Mouse (Mus musculus) urinary bladder, postnatal 25 days (tissue): Measurements from ENCODE around the gene Anpep.
A peak's percentile ranks its signal among the peaks of the same experiment; 100 is the strongest.
"Not testable (repeated sequence)": the region's sequence is repeated elsewhere in the genome, so short reads cannot be mapped to it uniquely, and the experiment has no call there.

ENCODE experiments used
- DNase-seq: peaks from one replicate; pipeline ENCODE4 v3.0.0; 2022; ENCODE audit warnings: low spot score

The Anpep gene

DNA sequence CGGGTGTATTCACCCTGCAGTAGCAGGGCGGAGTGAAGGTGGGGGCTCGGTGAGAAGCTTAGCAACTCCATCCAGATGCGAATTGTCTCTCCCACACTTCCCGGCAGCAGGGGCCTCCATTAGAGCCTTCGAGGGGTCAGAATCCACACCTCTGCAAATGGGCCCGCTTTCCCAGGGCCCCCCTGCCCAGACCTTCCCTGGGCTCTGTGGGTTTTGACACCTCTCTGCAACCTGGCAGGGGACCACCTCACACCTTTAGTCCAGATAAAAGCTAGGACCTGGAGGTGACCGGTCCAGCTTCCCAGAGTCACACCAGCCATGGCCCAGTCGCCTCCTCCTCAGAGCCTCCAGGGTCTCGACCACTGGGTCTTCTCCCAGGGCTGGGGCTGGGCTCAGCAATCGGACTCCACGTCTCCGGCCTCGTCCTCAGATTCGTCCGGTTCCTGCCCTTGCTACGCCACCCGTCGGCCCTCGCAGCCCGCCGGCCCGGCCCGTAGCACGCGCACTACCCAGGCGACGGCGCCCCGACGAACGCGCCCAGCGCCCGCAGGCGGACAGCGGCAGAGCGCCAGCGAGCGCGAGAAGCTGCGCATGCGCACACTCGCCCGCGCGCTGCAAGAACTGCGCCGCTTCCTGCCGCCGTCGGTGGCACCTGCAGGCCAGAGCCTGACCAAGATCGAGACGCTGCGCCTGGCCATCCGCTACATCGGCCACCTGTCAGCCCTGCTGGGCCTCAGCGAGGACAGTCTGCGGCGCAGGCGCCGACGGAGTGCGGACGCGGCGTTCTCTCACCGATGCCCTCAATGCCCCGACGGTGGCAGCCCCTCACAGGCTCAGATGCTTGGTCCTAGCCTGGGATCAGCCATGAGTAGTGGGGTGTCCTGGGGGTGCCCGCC lies 50.0 kb downstream of the Anpep start, which contains the start of gene Mesp2:
Mesp2 (plus strand) TSS at position 117 of the 896 bp plus-strand sequence.
- peak; percentile 73 for DNase-seq

DNA sequence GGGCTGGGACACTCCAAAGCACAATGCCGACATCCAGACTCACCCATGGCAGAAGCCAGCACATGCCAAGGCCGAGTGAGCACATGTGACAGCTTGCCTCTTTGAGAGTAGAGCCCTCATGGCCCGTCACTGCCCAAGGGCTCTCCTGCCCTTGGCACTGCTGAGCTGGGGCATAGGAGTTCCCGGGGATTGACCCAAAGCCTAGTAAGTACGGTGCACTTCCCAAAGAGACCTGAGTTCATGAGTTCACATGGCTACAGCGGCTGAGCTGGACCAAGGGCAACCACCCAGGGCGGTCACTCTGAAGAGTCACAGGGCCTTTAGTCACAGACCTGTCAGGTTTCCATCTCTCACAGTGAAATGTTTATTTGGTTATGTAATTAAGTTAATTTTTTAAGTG lies 52.3 kb downstream of the Anpep start:
- no peak for DNase-seq

DNA sequence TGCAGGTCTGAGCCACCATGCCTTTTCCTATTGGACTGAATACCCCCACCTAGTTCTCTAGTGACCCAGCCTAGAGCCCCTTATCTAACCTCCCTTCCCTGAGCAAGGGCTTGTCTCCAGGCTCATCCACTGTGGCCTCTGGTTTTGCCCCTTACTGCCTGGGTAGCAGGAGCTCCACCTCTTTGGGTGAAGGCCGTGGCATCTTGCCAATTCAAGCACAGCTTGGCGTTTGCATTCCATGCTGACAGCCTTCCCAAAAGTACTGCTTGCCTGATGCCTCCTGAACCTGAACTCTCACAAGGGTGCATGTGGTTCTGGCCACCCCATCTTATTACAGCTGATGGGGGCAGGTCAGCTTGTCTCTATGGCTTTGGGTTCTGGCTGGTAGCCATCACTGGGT lies 57.0 kb downstream of the Anpep start:
- DNase-seq: no peak

DNA sequence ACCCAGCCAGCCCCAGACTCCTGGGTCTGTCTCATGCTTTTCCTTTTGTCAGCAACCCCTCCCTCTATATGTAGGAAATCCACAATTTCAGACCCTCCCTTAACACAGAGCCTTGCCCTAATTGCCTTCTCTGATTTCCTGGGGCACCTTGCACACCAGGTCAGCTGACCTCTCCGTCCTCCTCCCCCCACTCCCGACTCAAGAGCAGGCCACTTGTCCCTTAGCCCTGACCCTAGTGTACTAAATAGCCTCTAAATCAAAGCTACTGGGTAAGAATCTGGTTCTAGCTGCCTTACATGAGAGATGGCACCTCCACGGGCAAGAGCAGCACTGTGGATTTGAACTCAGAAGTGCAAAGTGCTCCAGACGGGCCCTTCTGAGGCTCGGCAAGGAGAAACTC lies 58.8 kb downstream of the Anpep start:
- no peak for DNase-seq

- DNase-seq: no peak
Observed at GRCm38 (mm10) chr7:79801391-79801790, 59.5 kb downstream of the Anpep start.

GRCm38 (mm10) chr7:79800336-79800735 lies 60.5 kb downstream of the Anpep start:
- peak; percentile 23 for DNase-seq

GRCm38 (mm10) chr7:79799506-79799905 lies 61.4 kb downstream of the Anpep start:
- no peak for DNase-seq

DNA sequence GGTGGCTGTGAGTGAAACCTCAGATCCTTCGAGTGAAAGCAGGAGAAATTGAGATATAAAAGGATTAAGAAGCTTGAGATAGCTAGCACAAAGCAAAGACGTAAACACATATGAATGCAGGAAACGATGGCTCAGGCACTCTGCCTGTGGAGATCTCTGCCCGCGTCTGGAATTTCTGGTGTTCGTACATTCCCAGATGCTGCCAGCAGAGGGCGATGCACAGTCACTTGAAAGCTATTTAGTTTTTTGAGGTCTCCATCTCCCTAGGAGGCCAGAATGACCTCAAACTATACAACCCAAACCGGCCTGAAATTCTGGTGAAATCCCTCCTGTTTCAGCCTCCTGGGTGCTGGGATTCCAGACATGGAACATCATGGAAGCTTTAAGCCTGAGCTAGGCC lies 61.8 kb downstream of the Anpep start:
- DNase-seq: peak; percentile 79

DNA sequence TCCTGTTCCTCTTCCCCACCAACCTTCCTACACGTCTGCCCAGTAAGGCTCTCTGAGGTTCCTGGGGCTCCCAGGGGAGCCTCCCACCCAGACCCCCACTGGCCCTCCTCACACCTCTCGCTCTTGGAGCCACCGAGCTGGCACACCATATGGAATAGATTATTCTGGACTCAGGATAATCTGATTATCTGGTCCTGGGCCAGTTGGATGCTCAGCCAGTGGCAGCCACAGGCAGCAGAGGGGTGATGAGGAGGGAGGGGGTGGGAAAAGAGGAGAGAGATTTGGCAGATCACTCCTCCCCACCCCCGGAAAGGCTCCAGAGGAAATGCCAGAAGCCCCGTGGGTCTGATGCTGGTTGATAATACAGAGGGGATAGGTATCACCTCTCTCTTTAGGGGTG lies 62.3 kb downstream of the Anpep start:
- no peak for DNase-seq

- DNase-seq: no peak
Observed at GRCm38 (mm10) chr7:79793688-79794087, 67.2 kb downstream of the Anpep start, which contains the start of gene Mesp1. TSS of gene Mesp1 (minus strand) at chr7:79793788.

DNA sequence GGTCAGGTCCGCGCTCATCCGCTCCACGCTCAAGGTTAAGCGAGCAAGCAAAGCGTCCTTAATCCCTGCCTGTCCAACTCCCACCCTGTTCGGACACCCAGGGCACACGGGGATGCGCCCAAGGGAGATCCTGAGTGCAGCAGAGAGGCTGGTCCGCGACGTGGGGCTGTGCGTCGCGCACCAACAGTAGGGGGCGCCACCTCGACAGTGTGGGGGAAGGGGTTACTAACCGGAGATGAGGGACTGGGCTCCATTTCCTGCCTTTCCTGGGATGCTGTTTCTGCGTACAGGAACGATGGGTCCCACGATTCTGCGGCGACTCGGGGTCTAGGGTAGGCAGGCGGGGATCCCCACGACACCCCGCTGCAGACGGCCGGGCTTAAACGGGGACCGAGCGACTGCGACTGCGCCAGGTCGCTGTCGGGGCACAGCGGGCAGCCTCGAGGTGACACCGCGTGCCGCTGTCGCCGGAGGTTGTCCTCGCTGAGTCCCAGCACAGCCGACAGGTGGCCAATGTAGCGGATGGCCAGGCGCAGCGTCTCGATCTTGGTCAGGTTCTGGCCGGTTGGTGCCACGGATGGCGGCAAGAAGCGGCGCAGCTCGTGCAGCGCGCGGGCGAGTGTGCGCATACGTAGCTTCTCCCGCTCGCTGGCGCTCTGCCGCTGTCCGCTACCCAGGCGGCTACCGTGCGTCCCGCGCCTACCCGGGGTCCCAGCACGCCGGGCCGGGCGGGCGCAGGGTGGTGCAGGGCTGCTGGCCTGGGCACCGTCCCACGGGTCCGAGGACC lies 68.0 kb downstream of the Anpep start:
- DNase-seq: peak; percentile 26

GRCm38 (mm10) chr7:79789812-79790211 lies 71.0 kb downstream of the Anpep start:
- DNase-seq: not testable (repeated sequence)

GRCm38 (mm10) chr7:79786295-79786694 lies 74.6 kb downstream of the Anpep start:
- DNase-seq: peak; percentile 61

GRCm38 (mm10) chr7:79782516-79782855 lies 78.4 kb downstream of the Anpep start:
- no peak for DNase-seq

GRCm38 (mm10) chr7:79781826-79782515 lies 78.9 kb downstream of the Anpep start:
- no peak for DNase-seq

GRCm38 (mm10) chr7:79780647-79781626 lies 79.9 kb downstream of the Anpep start:
- peak; percentile 63 for DNase-seq
